Mouse (Mus musculus) adrenal gland, adult 10 weeks (tissue): ENCODE data around the gene Trim61. TPM values are rescaled to one million over a fixed set of nuclear protein-coding genes. Genes with fewer than 3 reads are reported as not detected.

Experiments used
- polyA plus RNA-seq: library from polyadenylated mRNA; stranded (reverse); fragments of 350-450 nt; fragmentation: Illumina TruSeq; extraction: RNeasy Lipid Tissue Mini Kit (QIAGEN cat#74804); gene quantifications from one replicate; pipeline ENCODE4 v1.2.3, GENCODE M21; 2014; ENCODE audit warnings: low read depth, low replicate concordance

The Trim61 gene
- not detected for polyA plus RNA-seq

DNA sequence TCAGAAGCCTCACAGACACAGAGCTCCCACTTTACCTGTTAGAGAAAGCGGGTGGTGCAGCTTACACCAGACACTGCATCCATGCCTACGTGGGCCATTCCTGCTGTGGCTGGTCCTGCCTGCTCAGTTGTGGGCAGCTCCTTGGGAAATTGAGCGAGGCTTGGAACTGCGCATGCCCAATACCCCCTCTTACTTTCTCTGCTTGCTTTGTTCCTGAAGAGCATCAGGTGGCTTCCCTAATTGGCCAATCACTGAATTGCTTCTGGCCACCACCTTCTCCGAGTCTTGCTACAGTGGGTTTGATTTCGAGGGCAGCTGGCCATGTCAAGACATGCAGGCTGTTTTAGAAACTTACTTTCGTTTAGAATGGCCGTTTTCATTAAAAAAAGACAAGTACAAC lies at the start of gene Trim61, which contains the start of gene Trim60:
Trim61 (minus strand) TSS at position 101 of the 400 bp plus-strand sequence.
Trim60 (minus strand) TSS at position 162 of the 400 bp plus-strand sequence.

GRCm38 (mm10) chr8:65037117-65037533 lies 18.8 kb upstream of the Trim61 start, which contains the start of gene Apela:
Gene Apela (minus strand): TSS chr8:65037336.

DNA sequence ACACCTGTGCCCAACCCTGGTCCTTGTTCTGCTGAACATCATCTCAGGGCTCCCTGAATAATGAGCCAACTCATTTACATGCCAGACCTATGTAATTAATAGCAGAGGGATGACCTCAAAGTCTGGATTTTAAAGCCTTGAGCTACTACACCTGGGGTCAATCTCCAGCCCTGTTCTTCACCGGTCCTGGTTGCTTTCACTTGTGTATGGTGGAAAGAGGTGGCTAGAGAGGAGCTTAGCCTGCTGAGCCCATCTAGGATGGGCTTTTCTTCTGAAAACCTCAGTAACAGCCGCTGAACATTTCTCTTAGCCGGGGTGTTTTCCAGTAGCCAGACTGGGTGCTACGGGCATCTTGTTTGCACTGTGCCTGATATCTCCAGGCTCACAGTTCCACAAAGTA lies 30.6 kb downstream of the Trim61 start, which contains the start of gene Trim75:
Trim75 (minus strand) TSS at position 101 of the 400 bp plus-strand sequence.

Other genes starting within 250 kb of the Trim61 start
- gene Klhl2, start 168.5 kb downstream of the Trim61 start, polyA plus RNA-seq = 77.1 TPM
- 54.8 TPM for gene Tmem192, start 71.3 kb downstream of the Trim61 start, polyA plus RNA-seq
- gene Trim75, start 30.7 kb downstream of the Trim61 start, polyA plus RNA-seq = not detected
- gene Trim60, start 61 bp upstream of the Trim61 start, polyA plus RNA-seq = not detected
- not detected for gene Apela, start 18.8 kb upstream of the Trim61 start, polyA plus RNA-seq
- gene Gm10663, start 56.5 kb upstream of the Trim61 start, polyA plus RNA-seq = not detected
- not detected for gene BC030870, start 111.0 kb upstream of the Trim61 start, polyA plus RNA-seq